Mouse (Mus musculus): ENCODE measurements around the gene Pdcd11. TPM values are rescaled to one million over a fixed set of nuclear protein-coding genes. Genes with fewer than 3 reads are reported as not detected.
"Not testable (repeated sequence)": the region's sequence is repeated elsewhere in the genome, so short reads cannot be mapped to it uniquely, and the experiment has no call there.

The Pdcd11 gene
- total RNA-seq, 2 experiments from 2014 or later = 3.4 to 8.0 TPM

- peak; percentile 59; the same call in 1 of the 2 replicates for ATAC-seq (ENCODE audit: poor library complexity, severe bottlenecking)
These were observed 32.2 kb downstream of the Pdcd11 start for GRCm38 (mm10) chr19:47122802-47123201.

- no peak for ATAC-seq (ENCODE audit: poor library complexity, severe bottlenecking)
These were observed 37.6 kb downstream of the Pdcd11 start for GRCm38 (mm10) chr19:47128164-47128563.

- ATAC-seq (ENCODE audit: poor library complexity, severe bottlenecking) = no peak
These were observed 38.3 kb downstream of the Pdcd11 start for GRCm38 (mm10) chr19:47128835-47129234.

GRCm38 (mm10) chr19:47130551-47131125, 40.1 kb downstream of the Pdcd11 start:
- ATAC-seq (ENCODE audit: poor library complexity, severe bottlenecking) = no peak

GRCm38 (mm10) chr19:47133161-47133560, 42.6 kb downstream of the Pdcd11 start:
- ATAC-seq (ENCODE audit: poor library complexity, severe bottlenecking) = peak; percentile 77

- no peak for ATAC-seq (ENCODE audit: poor library complexity, severe bottlenecking)
These were observed 45.0 kb downstream of the Pdcd11 start for GRCm38 (mm10) chr19:47135568-47135967.

GRCm38 (mm10) chr19:47136170-47136569, 45.6 kb downstream of the Pdcd11 start:
- ATAC-seq (ENCODE audit: poor library complexity, severe bottlenecking) = no peak

- ATAC-seq (ENCODE audit: poor library complexity, severe bottlenecking) = peak; percentile 59
These were observed 46.5 kb downstream of the Pdcd11 start for GRCm38 (mm10) chr19:47137051-47137581.

GRCm38 (mm10) chr19:47137771-47138421, 47.3 kb downstream of the Pdcd11 start, which contains the start of gene Calhm2:
Gene Calhm2 (minus strand): TSS chr19:47138294.
- ATAC-seq (ENCODE audit: poor library complexity, severe bottlenecking) = peak; percentile 75

- not testable (repeated sequence) for ATAC-seq (ENCODE audit: poor library complexity, severe bottlenecking)
These were observed 49.0 kb downstream of the Pdcd11 start for GRCm38 (mm10) chr19:47139611-47140010.

GRCm38 (mm10) chr19:47142438-47142837, 51.9 kb downstream of the Pdcd11 start:
- ATAC-seq (ENCODE audit: poor library complexity, severe bottlenecking) = no peak

- no peak for ATAC-seq (ENCODE audit: poor library complexity, severe bottlenecking)
These were observed 53.6 kb downstream of the Pdcd11 start, which contains the start of gene Calhm1 for GRCm38 (mm10) chr19:47144154-47144553. Gene Calhm1 (minus strand): TSS chr19:47144254.

GRCm38 (mm10) chr19:47148267-47148847, 57.8 kb downstream of the Pdcd11 start:
- no peak for ATAC-seq (ENCODE audit: poor library complexity, severe bottlenecking)

GRCm38 (mm10) chr19:47149854-47150253, 59.3 kb downstream of the Pdcd11 start:
- no peak for ATAC-seq (ENCODE audit: poor library complexity, severe bottlenecking)

GRCm38 (mm10) chr19:47151332-47152061, 60.9 kb downstream of the Pdcd11 start:
- no peak for ATAC-seq (ENCODE audit: poor library complexity, severe bottlenecking)

GRCm38 (mm10) chr19:47152062-47152369, 61.4 kb downstream of the Pdcd11 start:
- no peak for ATAC-seq (ENCODE audit: poor library complexity, severe bottlenecking)

- ATAC-seq (ENCODE audit: poor library complexity, severe bottlenecking) = no peak
These were observed 63.2 kb downstream of the Pdcd11 start for GRCm38 (mm10) chr19:47153767-47154166.

GRCm38 (mm10) chr19:47157664-47158063, 67.1 kb downstream of the Pdcd11 start, which contains the start of gene Calhm3:
Gene Calhm3 (minus strand): TSS chr19:47157764.
- ATAC-seq (ENCODE audit: poor library complexity, severe bottlenecking) = no peak

- no peak for ATAC-seq (ENCODE audit: poor library complexity, severe bottlenecking)
These were observed 71.1 kb downstream of the Pdcd11 start for GRCm38 (mm10) chr19:47161669-47162068.

GRCm38 (mm10) chr19:47163176-47163744, 72.7 kb downstream of the Pdcd11 start:
- no peak for ATAC-seq (ENCODE audit: poor library complexity, severe bottlenecking)

- ATAC-seq (ENCODE audit: poor library complexity, severe bottlenecking) = no peak
These were observed 76.2 kb downstream of the Pdcd11 start for GRCm38 (mm10) chr19:47166758-47167157.

Data from megakaryocyte, adult 5-6 weeks (primary cell).